Mouse (Mus musculus): ENCODE results near the gene Thumpd1. TPM values are rescaled to one million over a fixed set of nuclear protein-coding genes. Genes with fewer than 3 reads are reported as not detected.
"Not testable (repeated sequence)": the region's sequence is repeated elsewhere in the genome, so short reads cannot be mapped to it uniquely, and the experiment has no call there.

Gene Thumpd1
- 10 to 100 TPM; 44.9 to 49.2 TPM for total RNA-seq (2021)
- long read RNA-seq, experiment 1, transcript Thumpd1-201 (4 exons, 2,689 nt) = major isoform, 66 of 70 reads
- long read RNA-seq, experiment 1, partial matches to known transcripts = 1 of 70 reads
- long read RNA-seq, experiment 1, other reads (novel, unspliced or antisense) = 3 of 70 reads
- long read RNA-seq, experiment 2, transcript Thumpd1-201 (4 exons, 2,689 nt) = major isoform, 97 of 105 reads
- long read RNA-seq, experiment 2, partial matches to known transcripts = 0 of 105 reads
- long read RNA-seq, experiment 2, other reads (novel, unspliced or antisense) = 7 of 105 reads

DNA sequence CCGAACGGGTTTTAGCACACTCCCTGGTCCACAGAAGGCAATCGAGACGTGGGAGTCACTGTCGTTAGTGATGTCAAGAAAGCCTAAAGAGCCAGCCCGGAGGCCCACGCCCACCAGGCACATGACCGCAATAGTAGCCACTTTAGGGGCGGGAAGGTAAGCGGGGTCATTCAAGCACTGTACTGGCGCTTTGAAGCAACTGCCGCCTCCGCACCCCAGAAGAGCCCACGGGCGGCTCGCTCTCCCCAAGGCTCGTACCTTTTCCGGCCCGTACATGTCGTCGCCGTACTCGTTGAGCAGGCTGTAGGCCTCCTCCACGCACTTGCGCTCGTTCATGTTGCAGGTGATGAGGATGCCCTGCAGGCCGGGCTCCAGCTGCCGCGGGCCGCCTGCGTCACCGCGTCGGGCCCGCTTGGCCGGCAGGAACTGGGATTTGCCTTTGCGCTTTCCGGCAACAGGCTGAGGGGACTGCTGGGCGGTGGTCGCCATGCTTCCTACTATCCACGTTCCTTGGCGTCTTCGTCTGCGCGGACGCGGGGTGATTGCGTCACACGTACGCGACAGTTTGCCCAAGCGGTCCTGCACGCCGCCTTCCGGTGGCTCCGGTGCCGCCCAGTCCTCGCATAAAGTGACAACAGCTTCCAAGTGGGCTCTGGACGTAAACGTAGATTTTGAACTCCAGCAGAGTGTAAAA, at the start of gene Thumpd1:
TSS of gene Thumpd1 (minus strand) at position 546 of the 694 bp plus-strand sequence.
- peak; percentile 85 for TF ChIP-seq CTCF (conservative IDR thresholded peaks at IDR 0.05)
- peak within 1 kb of the TSS; percentile 93 for H3K27ac ChIP-seq
- DNase-seq (ENCODE audit: low spot score in 2 of 2) = peak; percentile 92 to 95
- peak within 1 kb of the TSS; percentile 99 for H3K4me3 ChIP-seq

DNA sequence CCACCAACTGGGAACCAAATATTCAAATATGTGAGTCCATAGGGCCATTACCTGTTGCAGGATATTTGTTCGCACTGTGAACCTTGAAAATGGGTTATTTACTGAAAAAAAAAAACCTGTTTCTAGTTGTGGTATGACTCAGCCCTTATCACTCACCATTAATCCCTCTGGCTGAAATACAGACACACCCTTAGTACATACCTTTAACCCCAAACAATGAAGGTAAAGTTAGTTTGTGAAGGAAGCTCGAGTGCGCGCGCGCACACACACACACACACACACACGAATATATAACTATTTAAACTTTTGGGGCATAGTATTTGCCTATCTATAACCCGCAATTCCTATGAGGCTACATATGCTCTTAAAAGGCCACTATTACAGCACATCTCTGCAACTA, 49.3 kb upstream of the Thumpd1 start:
- no peak for TF ChIP-seq CTCF (conservative IDR thresholded peaks at IDR 0.05)
- no peak for DNase-seq (ENCODE audit: low spot score in 2 of 2)
- H3K27ac ChIP-seq = no peak overlapping the region
- H3K4me3 ChIP-seq = no peak overlapping the region

DNA sequence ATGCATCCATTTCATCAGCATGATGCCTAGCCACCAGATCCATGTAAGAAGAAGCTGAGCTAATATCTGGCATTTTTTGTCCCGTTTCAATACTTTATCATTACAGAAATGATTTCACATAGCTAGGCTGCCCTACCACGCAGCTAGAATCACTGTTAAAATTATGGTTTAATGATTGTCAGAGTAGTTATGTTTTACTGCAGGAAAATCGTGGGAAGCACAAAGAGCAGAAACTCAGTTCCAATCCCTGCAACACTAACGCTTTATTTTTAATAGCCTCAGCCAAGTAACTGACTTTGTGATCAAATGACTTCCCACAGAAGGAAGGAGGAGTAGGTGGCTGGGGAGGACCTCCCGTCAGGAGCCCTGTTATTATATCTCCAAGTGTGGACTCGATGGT, 46.4 kb upstream of the Thumpd1 start:
- Histone ChIP-seq H3K27ac (no peak overlapping the region), H3K4me3 (no peak overlapping the region)
- DNase-seq (ENCODE audit: low spot score in 2 of 2) = no peak
- TF ChIP-seq CTCF (conservative IDR thresholded peaks at IDR 0.05) = no peak

DNA sequence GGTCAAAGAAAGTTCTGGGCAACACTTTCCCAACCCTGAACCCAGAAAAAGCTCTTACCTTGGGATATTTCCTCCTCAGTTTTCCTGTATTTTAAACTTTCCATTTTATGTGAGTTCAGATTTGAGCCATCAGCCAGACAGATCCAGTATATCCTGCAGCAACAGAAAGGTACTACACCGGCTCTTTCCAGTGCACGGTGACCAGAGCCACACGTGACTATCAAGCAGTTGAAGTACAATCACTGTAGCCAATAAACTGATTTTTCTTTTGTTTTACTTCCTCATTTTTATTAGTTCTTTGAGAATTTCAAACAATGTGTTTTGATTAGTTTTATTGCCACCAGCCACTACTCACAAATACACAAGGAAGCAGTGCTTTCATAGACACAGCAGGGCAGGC, 43.8 kb upstream of the Thumpd1 start:
- no peak overlapping the region for H3K4me3 ChIP-seq
- no peak for DNase-seq (ENCODE audit: low spot score in 2 of 2)
- no peak overlapping the region for H3K27ac ChIP-seq
- TF ChIP-seq CTCF (conservative IDR thresholded peaks at IDR 0.05) = no peak

DNA sequence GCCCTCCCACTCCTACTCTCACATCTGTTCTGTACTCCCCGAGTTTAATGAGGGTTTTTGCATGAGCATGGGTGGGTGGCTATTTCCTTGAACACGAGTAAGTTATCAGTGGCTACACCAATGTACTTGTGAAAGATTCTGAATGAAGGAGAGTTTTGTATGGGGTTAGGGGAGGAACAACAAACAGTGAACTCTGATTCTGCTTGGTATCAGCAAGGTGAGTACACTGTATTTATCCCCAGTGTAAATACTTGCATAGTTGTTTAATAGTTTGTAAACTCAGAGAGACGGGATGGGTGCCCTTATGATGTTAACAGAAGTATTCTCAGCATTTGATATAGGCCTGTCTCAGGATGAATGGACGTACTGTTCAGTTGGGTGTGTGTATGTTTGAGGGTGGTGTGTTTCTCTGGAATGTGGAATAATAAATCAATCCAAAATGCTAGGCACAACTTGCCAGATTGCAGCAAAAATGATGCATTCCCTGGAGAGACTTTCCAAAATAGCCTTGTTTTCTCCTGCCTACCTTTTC, 41.6 kb upstream of the Thumpd1 start:
- no peak overlapping the region for H3K27ac ChIP-seq
- H3K4me3 ChIP-seq = no peak overlapping the region
- TF ChIP-seq CTCF (conservative IDR thresholded peaks at IDR 0.05) = no peak
- DNase-seq (ENCODE audit: low spot score in 2 of 2) = no peak

DNA sequence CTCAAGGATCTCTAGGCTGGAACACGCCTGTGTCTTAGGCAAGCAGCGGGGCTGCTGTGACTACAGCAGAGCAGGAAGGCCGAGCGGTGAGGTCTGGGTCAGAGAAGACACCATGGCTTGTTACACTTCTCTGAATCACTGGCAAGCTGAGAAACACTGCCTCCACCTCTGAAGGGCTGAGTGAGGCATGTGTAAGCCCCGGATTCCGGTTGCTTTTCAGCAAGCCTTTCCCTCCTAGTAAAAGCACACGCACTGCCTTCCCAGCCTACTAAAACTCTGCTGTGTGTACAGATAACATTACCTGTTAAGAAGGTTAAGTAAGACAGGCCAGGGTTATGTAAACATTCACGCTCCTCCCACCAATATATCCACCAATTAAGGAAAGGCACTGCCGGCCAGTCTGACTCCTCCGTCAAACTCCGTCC, 39.9 kb upstream of the Thumpd1 start, which contains the start of gene Acsm3:
TSS of gene Acsm3 (plus strand) at position 397 of the 425 bp plus-strand sequence.
- no peak for TF ChIP-seq CTCF (conservative IDR thresholded peaks at IDR 0.05)
- H3K27ac ChIP-seq = no peak within 1 kb of the TSS

DNA sequence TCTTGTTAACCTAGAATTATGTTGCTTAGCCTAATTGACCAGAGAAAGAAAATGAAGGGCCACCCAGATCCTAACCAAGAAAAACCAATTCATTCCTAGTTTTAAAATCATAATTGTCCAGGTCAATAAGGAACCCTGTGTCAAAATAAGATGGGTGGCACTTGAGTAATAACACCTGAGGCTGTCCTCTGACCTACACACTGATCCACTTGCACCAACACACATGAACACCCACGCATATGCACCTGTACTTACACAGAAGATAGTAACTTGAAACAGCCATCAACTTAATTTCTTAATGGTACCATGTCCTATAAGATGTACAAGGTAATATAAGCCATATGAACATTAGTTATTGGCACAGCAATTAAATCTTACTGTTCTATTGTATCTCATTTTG, 33.1 kb upstream of the Thumpd1 start:
- no peak for TF ChIP-seq CTCF (conservative IDR thresholded peaks at IDR 0.05)
- H3K27ac ChIP-seq = no peak overlapping the region

More for the DNA sequence above, 39.9 kb upstream of the Thumpd1 start, which contains the start of gene Acsm3:
- no peak for DNase-seq (ENCODE audit: low spot score in 2 of 2)
- H3K4me3 ChIP-seq = no peak within 1 kb of the TSS

DNA sequence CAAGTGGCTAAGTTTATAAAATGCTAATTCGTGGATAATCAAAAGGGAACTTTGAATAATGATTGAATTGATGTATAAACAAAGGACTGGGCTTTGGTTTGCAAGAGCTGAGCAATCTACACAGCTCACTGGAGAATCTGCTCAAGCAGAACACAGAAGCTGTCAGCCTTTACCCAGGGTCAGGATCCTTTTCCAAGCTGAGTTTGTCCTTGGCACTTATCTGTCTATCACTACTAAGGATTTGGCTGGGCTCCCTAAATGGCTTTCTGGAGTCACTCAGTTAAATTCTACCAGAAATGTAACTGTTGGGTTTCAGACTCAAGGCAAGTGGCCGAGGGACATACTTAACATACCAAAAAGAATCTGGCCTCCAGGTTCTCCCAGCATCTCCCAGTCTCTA, 29.3 kb upstream of the Thumpd1 start:
- Histone ChIP-seq H3K27ac (no peak overlapping the region), H3K4me3 (no peak overlapping the region)
- no peak for DNase-seq (ENCODE audit: low spot score in 2 of 2)
- no peak for TF ChIP-seq CTCF (conservative IDR thresholded peaks at IDR 0.05)

More for the DNA sequence above, 33.1 kb upstream of the Thumpd1 start:
- H3K4me3 ChIP-seq = no peak overlapping the region
- no peak for DNase-seq (ENCODE audit: low spot score in 2 of 2)

DNA sequence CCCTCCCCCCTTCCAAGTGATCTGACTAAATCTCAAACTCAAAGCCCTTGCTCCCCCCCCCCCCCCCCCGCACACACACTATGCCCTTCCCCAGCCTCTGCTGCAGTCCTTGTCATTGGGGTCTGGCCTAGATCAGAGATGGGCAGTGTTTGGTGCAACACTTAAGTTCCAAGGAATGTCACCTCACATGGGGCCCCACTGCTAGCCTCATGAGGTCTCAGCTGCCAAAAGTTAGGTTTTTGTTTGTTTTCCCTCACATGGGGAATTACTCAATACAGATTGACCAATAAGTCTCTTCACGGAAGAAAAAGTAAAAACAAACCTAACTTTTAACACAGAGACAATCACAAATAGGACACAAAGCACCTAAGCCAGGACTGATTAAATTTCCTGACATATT, 28.2 kb upstream of the Thumpd1 start:
- DNase-seq (ENCODE audit: low spot score in 2 of 2) = no peak
- Histone ChIP-seq H3K4me3 (no peak overlapping the region), H3K27ac (no peak overlapping the region)
- TF ChIP-seq CTCF (conservative IDR thresholded peaks at IDR 0.05) = no peak

DNA sequence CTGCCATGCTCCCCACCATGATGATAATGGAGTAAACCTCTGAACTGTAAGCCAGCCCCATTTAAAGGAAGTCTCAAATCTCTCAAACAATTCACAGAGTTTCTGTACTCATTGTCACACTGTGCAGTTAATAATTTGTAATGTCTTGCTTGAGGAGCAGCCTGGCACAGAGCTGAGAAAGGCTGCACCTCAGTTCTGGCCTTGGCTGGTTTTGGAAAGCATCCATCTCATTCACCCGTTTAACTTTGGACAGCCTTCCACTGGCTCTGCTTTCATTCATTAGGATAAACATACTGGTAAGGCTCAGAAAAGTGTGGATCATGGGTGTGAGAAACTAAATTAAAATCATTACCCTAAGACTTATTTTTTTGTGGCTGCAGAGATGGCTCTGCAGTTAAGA, 25.3 kb upstream of the Thumpd1 start:
- Histone ChIP-seq H3K4me3 (no peak overlapping the region), H3K27ac (no peak overlapping the region)
- no peak for DNase-seq (ENCODE audit: low spot score in 2 of 2)
- no peak for TF ChIP-seq CTCF (conservative IDR thresholded peaks at IDR 0.05)

DNA sequence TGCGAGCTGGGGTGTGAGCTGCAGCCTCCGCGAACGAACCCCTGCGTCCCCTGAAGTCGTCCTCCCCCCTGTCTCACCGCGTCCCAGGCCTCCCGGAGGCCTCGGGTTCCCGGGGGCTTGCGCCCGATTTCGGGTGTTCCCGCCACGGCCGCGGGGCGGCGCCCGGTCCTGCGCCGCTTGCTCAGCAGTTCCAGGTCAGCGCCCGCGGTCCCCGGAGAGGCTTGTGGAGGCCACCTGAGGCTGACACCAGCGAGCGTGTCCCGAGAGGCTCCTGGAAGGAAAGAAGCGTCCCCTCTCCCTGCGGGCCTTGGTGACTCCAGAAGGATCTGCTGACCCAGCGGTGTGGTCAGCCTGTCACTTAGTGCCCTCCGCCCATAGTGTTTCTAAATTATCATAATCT, 23.7 kb upstream of the Thumpd1 start:
- H3K27ac ChIP-seq = no peak overlapping the region
- peak; percentile 49 for TF ChIP-seq CTCF (conservative IDR thresholded peaks at IDR 0.05)
- DNase-seq (ENCODE audit: low spot score in 2 of 2) = no peak
- H3K4me3 ChIP-seq = no peak overlapping the region

DNA sequence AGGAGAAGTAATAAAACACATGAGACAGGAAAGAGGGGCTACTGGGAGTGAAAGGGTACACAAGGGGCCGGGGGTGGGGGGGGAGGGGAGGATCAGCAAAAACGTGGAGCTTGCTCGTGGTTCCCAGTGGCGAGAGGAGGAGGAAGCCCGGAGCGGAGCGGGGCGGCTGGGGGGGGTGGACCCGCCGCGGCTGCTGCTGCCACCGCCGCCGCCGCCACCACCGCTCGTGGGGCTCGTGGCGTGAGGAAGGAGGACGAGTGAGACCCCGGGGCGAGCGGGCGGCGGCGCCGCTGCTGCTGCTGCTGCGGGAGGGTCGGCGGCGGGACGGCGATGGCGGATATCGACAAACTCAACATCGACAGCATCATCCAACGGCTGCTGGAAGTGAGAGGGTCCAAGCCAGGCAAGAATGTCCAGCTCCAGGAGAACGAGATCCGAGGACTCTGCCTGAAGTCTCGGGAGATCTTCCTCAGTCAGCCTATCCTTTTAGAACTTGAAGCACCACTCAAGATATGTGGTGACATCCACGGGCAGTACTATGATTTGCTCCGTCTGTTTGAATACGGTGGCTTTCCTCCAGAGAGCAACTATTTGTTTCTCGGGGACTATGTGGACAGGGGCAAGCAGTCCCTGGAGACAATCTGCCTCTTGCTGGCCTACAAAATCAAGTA, 19.3 kb upstream of the Thumpd1 start:
- not testable (repeated sequence) for H3K27ac ChIP-seq; DNase-seq (ENCODE audit: low spot score in 2 of 2)
- peak overlapping the region; percentile 37 for H3K4me3 ChIP-seq

DNA sequence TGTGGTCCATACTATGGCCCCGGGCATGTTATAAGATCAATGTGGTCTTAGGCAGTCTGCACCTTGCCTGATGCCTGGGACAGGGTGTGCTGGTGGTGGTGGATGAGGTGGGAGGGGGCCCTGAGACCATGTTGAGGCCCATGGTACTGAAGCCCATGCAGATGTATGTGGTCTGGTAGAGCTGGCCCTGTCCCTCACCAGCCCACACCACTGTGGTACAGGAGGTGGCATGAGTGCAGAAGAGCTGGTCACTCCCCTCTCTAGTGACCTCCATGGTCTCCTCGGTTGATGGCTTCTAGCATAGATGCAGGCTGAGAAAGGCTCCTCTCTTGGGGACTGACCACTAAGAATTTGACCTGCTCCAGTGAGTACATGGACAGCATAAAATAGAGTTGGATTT, 18.3 kb upstream of the Thumpd1 start:
- no peak for TF ChIP-seq CTCF (conservative IDR thresholded peaks at IDR 0.05)
- Histone ChIP-seq H3K4me3 (no peak overlapping the region), H3K27ac (no peak overlapping the region)
- no peak for DNase-seq (ENCODE audit: low spot score in 2 of 2)
